Mouse (Mus musculus) lung, adult 18-20 months (tissue): Measurements from ENCODE around the gene Ssc5d.

Experiments
- DNase-seq, 2 experiments: peaks; one replicate each; pipeline ENCODE4 v3.0.0; 2022; ENCODE audit warnings: mixed read lengths in 2 of 2

The Ssc5d gene

GRCm38 (mm10) chr7:4920496-4920895 is 5.1 kb upstream of the Ssc5d start:
- no peak for DNase-seq

- DNase-seq, result no peak
These were observed 4.4 kb upstream of the Ssc5d start for GRCm38 (mm10) chr7:4920976-4921823.

- DNase-seq, result no peak
These were observed 3.6 kb upstream of the Ssc5d start, which contains the start of gene Nat14 for GRCm38 (mm10) chr7:4921824-4922482. Gene Nat14 (plus strand): TSS chr7:4922028.

- peak; percentile 59 to 71 for DNase-seq
These were observed 3.1 kb upstream of the Ssc5d start for GRCm38 (mm10) chr7:4922508-4922907.

- no peak for DNase-seq
These were observed 2.5 kb upstream of the Ssc5d start for GRCm38 (mm10) chr7:4922931-4923565.

GRCm38 (mm10) chr7:4923586-4924364 is 1.8 kb upstream of the Ssc5d start:
- peak in 1 of 2 experiments; percentile 52 for DNase-seq

GRCm38 (mm10) chr7:4924483-4924882 is 1.1 kb upstream of the Ssc5d start:
- DNase-seq, result no peak

- DNase-seq, result peak in 1 of 2 experiments; percentile 51
These were observed 689 bp upstream of the Ssc5d start for GRCm38 (mm10) chr7:4924891-4925301.

- no peak for DNase-seq
These were observed 1.3 kb downstream of the Ssc5d start for GRCm38 (mm10) chr7:4926849-4927248.

- no peak for DNase-seq
These were observed 2.1 kb downstream of the Ssc5d start for GRCm38 (mm10) chr7:4927711-4928110.

GRCm38 (mm10) chr7:4928323-4928722 is 2.7 kb downstream of the Ssc5d start:
- no peak for DNase-seq

GRCm38 (mm10) chr7:4933103-4933502 is 7.5 kb downstream of the Ssc5d start:
- no peak for DNase-seq

GRCm38 (mm10) chr7:4934160-4934914 is 8.8 kb downstream of the Ssc5d start:
- no peak for DNase-seq

GRCm38 (mm10) chr7:4936832-4937231 is 11.2 kb downstream of the Ssc5d start:
- DNase-seq, result no peak

- no peak for DNase-seq
These were observed 11.8 kb downstream of the Ssc5d start for GRCm38 (mm10) chr7:4937392-4937791.

GRCm38 (mm10) chr7:4938456-4938855 is 12.9 kb downstream of the Ssc5d start:
- peak; percentile 71 to 73 for DNase-seq

- DNase-seq, result peak; percentile 83 to 86
These were observed 14.5 kb downstream of the Ssc5d start for GRCm38 (mm10) chr7:4940068-4940479.

- DNase-seq, result no peak
These were observed 17.1 kb downstream of the Ssc5d start for GRCm38 (mm10) chr7:4942673-4943072.

- DNase-seq, result peak; percentile 94 to 96
These were observed 17.7 kb downstream of the Ssc5d start for GRCm38 (mm10) chr7:4943223-4943815.

GRCm38 (mm10) chr7:4947855-4948254 is 22.3 kb downstream of the Ssc5d start:
- DNase-seq, result peak; percentile 37 to 38

- DNase-seq, result no peak
These were observed 22.8 kb downstream of the Ssc5d start for GRCm38 (mm10) chr7:4948386-4948785.
